Mouse (Mus musculus): ENCODE data around the gene Rsad2. TPM values are rescaled to one million over a fixed set of nuclear protein-coding genes. Genes with fewer than 3 reads are reported as not detected.

The Rsad2 gene
- polyA plus RNA-seq, 1 experiment: 2.9 TPM

DNA sequence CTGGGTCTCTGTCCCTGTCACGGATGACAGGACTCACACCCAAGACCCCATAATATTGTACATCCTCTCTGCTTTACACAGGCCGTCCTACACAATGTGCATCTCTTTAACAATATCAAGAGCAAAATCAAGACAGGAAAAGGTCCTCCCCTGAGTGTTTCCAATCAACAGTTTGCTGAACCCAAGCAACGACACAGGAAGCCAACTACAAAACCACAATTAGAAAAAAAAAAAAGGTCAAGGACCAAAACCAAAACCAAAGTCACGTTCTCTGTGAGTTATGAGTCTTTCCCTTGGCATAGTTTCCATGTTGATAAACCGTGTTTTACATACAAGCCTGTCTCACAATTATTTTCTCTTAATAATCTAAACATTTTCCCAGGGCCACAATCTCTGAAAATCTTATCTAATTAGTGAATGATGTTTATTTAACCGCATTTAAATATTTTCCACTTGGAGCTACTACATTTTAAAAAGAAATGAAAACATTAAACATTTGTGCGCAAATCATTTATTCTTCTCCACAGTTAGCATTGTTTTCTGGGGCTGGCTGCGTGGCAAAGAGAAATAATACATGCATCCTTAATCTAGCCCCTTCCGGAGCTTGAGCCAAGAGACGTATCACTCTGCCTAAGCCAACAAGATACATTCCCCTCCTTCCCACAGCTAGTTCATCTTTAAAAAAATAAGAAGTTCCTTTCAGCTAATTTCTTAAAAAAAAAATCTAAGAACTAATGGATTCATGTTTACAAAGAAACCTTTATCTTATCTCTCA, 54.4 kb downstream of the Rsad2 start:
- TF ChIP-seq CTCF (IDR thresholded peaks at IDR 0.05; ENCODE audit: borderline replicate concordance, control insufficient read depth, extremely low read depth, insufficient read depth, low read length, poor library complexity) (no peak), POLR2A (IDR thresholded peaks at IDR 0.05; ENCODE audit: control insufficient read depth, extremely low read depth, insufficient read depth, low read length, poor library complexity) (no peak)
- no peak overlapping the region for H3K4me3 ChIP-seq (ENCODE audit: control insufficient read depth, insufficient read depth, low read length)
- 28% methylated on average over 10 of the region's 10 CpGs for WGBS
- no peaks in the 10 kb centered on the region for H3K36me3 ChIP-seq (ENCODE audit: control insufficient read depth, insufficient read depth, low read length)
- peak overlapping the region; percentile 31; the same call in 1 of the 2 replicates for H3K27ac ChIP-seq (ENCODE audit: control insufficient read depth, insufficient read depth, low read length)
- H3K27me3 ChIP-seq (ENCODE audit: control insufficient read depth, insufficient read depth, low read length): no peaks in the 10 kb centered on the region
- peak; percentile 24 for DNase-seq
- H3K4me1 ChIP-seq (replicated peaks; ENCODE audit: control insufficient read depth, insufficient read depth, low read length): peaks cover 29% of the 10 kb centered on the region

GRCm38 (mm10) chr12:26401254-26401653, 55.0 kb downstream of the Rsad2 start:
- WGBS: 44% methylated on average over 1 of the region's 1 CpGs
- Histone ChIP-seq H3K36me3 (ENCODE audit: control insufficient read depth, insufficient read depth, low read length) (no peaks in the 10 kb centered on the region), H3K4me3 (ENCODE audit: control insufficient read depth, insufficient read depth, low read length) (no peak overlapping the region), H3K4me1 (replicated peaks; ENCODE audit: control insufficient read depth, insufficient read depth, low read length) (peaks cover 29% of the 10 kb centered on the region), H3K27ac (ENCODE audit: control insufficient read depth, insufficient read depth, low read length) (peak overlapping the region; percentile 31), H3K27me3 (ENCODE audit: control insufficient read depth, insufficient read depth, low read length) (no peaks in the 10 kb centered on the region)
- TF ChIP-seq CTCF (IDR thresholded peaks at IDR 0.05; ENCODE audit: borderline replicate concordance, control insufficient read depth, extremely low read depth, insufficient read depth, low read length, poor library complexity) (no peak), POLR2A (IDR thresholded peaks at IDR 0.05; ENCODE audit: control insufficient read depth, extremely low read depth, insufficient read depth, low read length, poor library complexity) (no peak)
- no peak for DNase-seq

- H3K4me1 ChIP-seq (replicated peaks; ENCODE audit: control insufficient read depth, insufficient read depth, low read length): peaks cover 29% of the 10 kb centered on the region
- no peak overlapping the region for H3K4me3 ChIP-seq (ENCODE audit: control insufficient read depth, insufficient read depth, low read length)
- peak overlapping the region; percentile 31; the same call in 1 of the 2 replicates for H3K27ac ChIP-seq (ENCODE audit: control insufficient read depth, insufficient read depth, low read length)
- H3K36me3 ChIP-seq (ENCODE audit: control insufficient read depth, insufficient read depth, low read length): no peaks in the 10 kb centered on the region
- TF ChIP-seq POLR2A (IDR thresholded peaks at IDR 0.05; ENCODE audit: control insufficient read depth, extremely low read depth, insufficient read depth, low read length, poor library complexity): no peak
- TF ChIP-seq CTCF (IDR thresholded peaks at IDR 0.05; ENCODE audit: borderline replicate concordance, control insufficient read depth, extremely low read depth, insufficient read depth, low read length, poor library complexity): no peak
- DNase-seq: no peak
- no peaks in the 10 kb centered on the region for H3K27me3 ChIP-seq (ENCODE audit: control insufficient read depth, insufficient read depth, low read length)
- 95% methylated on average over 1 of the region's 1 CpGs for WGBS
Measured at GRCm38 (mm10) chr12:26400762-26401161, 55.5 kb downstream of the Rsad2 start.

DNA sequence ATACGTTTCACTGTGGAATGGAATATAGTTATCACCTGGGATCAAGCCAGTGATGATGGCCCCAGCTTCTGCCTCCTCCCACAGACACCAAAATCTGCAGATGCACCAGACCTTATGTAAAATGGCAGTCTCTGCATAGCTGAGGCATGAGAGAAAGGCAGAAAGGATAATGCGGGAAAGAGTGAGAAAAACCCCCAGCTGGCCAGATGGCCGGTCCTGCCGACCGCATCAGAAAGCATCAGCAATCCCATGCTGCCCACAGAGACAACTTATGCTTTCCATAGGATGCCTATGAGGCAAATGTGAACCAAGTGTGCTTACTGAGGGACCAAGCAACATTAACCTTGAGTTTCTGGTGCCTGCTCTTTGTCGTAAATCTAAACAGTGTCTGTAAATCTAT, 56.9 kb downstream of the Rsad2 start:
- Histone ChIP-seq H3K4me1 (replicated peaks; ENCODE audit: control insufficient read depth, insufficient read depth, low read length) (peaks cover 23% of the 10 kb centered on the region), H3K27ac (ENCODE audit: control insufficient read depth, insufficient read depth, low read length) (no peak overlapping the region), H3K27me3 (ENCODE audit: control insufficient read depth, insufficient read depth, low read length) (no peaks in the 10 kb centered on the region), H3K4me3 (ENCODE audit: control insufficient read depth, insufficient read depth, low read length) (no peak overlapping the region), H3K36me3 (ENCODE audit: control insufficient read depth, insufficient read depth, low read length) (no peaks in the 10 kb centered on the region)
- WGBS: 94% methylated on average over 6 of the region's 6 CpGs
- TF ChIP-seq POLR2A (IDR thresholded peaks at IDR 0.05; ENCODE audit: control insufficient read depth, extremely low read depth, insufficient read depth, low read length, poor library complexity): no peak
- TF ChIP-seq CTCF (IDR thresholded peaks at IDR 0.05; ENCODE audit: borderline replicate concordance, control insufficient read depth, extremely low read depth, insufficient read depth, low read length, poor library complexity): no peak
- no peak for DNase-seq

- Histone ChIP-seq H3K4me3 (ENCODE audit: control insufficient read depth, insufficient read depth, low read length) (no peak overlapping the region), H3K27me3 (ENCODE audit: control insufficient read depth, insufficient read depth, low read length) (no peaks in the 10 kb centered on the region), H3K4me1 (replicated peaks; ENCODE audit: control insufficient read depth, insufficient read depth, low read length) (peaks cover 21% of the 10 kb centered on the region), H3K27ac (ENCODE audit: control insufficient read depth, insufficient read depth, low read length) (no peak overlapping the region), H3K36me3 (ENCODE audit: control insufficient read depth, insufficient read depth, low read length) (no peaks in the 10 kb centered on the region)
- no peak for DNase-seq
- no peak for TF ChIP-seq POLR2A (IDR thresholded peaks at IDR 0.05; ENCODE audit: control insufficient read depth, extremely low read depth, insufficient read depth, low read length, poor library complexity)
- no peak for TF ChIP-seq CTCF (IDR thresholded peaks at IDR 0.05; ENCODE audit: borderline replicate concordance, control insufficient read depth, extremely low read depth, insufficient read depth, low read length, poor library complexity)
- WGBS: 18% methylated on average over 2 of the region's 2 CpGs
Measured at GRCm38 (mm10) chr12:26398597-26398996, 57.7 kb downstream of the Rsad2 start.

DNA sequence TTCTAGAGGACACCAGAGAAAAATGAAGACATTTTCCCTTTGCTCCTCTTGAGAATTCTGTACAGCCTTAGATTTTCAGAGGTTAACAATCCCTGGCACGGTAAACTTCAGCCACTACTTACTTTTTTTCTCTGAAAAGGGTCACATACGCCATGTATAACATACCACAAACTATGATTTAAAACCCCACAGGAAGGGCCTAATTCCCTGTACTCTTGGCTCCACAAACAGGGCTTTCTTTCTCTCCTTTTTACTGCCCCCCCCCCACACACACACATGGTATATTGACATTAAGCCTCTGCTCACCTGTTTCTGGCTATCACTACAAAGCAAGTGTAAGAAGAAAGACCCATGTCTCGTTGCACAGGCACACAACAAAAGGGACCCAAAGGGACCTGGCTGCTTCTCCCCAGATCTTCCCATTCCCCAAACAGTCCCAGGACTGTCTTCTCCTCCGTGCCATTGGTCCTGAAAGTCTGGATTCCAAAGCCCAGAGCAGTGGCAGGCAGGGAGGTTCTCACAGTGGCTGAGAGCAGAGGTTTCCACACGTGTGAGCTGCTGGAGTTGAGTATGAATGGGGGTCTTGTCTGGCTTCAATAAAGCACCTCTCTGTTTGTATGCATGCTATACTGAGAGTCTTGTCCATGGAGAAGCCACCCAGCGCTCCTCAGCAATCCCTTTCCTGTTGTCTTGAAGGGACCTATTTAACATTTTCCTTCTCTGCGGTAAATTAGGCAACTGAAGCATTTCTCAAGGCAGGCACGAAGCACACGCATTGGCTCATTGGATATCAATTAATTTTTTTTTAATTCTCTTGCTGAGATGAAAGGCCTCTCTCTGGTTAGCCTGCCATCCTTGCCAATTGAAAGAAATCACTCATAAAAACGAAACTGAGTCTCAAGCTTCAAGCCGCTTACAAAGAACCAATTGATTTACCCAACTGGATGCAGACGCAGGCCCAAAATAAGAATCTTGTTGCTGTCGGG, 61.5 kb downstream of the Rsad2 start:
- no peak for DNase-seq
- no peak overlapping the region for H3K4me3 ChIP-seq (ENCODE audit: control insufficient read depth, insufficient read depth, low read length)
- H3K27me3 ChIP-seq (ENCODE audit: control insufficient read depth, insufficient read depth, low read length): no peaks in the 10 kb centered on the region
- H3K27ac ChIP-seq (ENCODE audit: control insufficient read depth, insufficient read depth, low read length): no peak overlapping the region
- H3K36me3 ChIP-seq (ENCODE audit: control insufficient read depth, insufficient read depth, low read length): no peaks in the 10 kb centered on the region
- H3K4me1 ChIP-seq (replicated peaks; ENCODE audit: control insufficient read depth, insufficient read depth, low read length): peaks cover 3% of the 10 kb centered on the region; the same call in 1 of the 2 replicates
- 91% methylated on average over 13 of the region's 13 CpGs for WGBS
- no peak for TF ChIP-seq POLR2A (IDR thresholded peaks at IDR 0.05; ENCODE audit: control insufficient read depth, extremely low read depth, insufficient read depth, low read length, poor library complexity)
- TF ChIP-seq CTCF (IDR thresholded peaks at IDR 0.05; ENCODE audit: borderline replicate concordance, control insufficient read depth, extremely low read depth, insufficient read depth, low read length, poor library complexity): no peak
